Mouse (Mus musculus) testis, adult 2 months (tissue): Measurements from ENCODE around the gene Smg9.

Experiments
- CTCF ChIP-seq: fragments of 200-500 bp; IDR thresholded peaks from 2 replicates; pipeline ENCODE4 v1.5.1; 2012; ENCODE audit warnings: low read depth, mild to moderate bottlenecking, inconsistent platforms, low read length, moderate library complexity; ENCODE audit not compliant: control insufficient read depth, insufficient read depth, insufficient replicate concordance
- POLR2A ChIP-seq: fragments of 200-500 bp; IDR thresholded peaks from 2 replicates; pipeline ENCODE4 v1.6.1; 2012; ENCODE audit warnings: low read depth, mild to moderate bottlenecking, inconsistent platforms, low read length, moderate library complexity; ENCODE audit not compliant: control insufficient read depth

DNA sequence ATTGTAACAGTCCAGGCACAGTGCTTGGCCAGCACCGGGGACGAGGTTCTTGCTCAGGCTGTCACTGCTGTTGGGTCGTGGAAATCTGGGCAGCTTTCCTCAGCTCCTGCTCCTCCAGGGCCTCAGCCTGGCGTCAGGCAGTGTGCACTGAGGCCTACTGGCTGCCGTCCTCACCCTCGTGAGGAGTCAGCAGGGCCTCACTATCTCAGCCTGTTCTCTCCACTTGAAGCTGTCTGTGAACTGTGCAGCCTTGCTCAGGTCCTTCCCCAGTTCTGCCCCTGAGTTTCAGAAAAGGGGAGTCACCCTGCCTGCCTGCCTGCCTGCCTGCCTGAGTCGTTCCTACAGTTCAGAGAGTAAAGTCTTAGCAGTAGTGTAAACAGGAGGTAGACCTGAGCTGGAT is 15.8 kb downstream of the Smg9 start:
- TF ChIP-seq CTCF (no peak), POLR2A (no peak)
